Mouse (Mus musculus) cerebellum, adult 2 months (tissue): ENCODE results near the gene Atp8a1.

ENCODE experiments used
- CTCF ChIP-seq: fragments of 200-500 bp; IDR thresholded peaks from 2 replicates; pipeline ENCODE4 v1.5.1; 2011; ENCODE audit warnings: low read depth, mild to moderate bottlenecking, control low read depth, low read length, moderate library complexity, borderline replicate concordance; ENCODE audit not compliant: insufficient read depth
- POLR2A ChIP-seq: fragments of 200-500 bp; IDR thresholded peaks from 2 replicates; pipeline ENCODE4 v1.6.1; 2011; ENCODE audit warnings: low read length, control low read depth, borderline replicate concordance; ENCODE audit not compliant: insufficient read depth

DNA sequence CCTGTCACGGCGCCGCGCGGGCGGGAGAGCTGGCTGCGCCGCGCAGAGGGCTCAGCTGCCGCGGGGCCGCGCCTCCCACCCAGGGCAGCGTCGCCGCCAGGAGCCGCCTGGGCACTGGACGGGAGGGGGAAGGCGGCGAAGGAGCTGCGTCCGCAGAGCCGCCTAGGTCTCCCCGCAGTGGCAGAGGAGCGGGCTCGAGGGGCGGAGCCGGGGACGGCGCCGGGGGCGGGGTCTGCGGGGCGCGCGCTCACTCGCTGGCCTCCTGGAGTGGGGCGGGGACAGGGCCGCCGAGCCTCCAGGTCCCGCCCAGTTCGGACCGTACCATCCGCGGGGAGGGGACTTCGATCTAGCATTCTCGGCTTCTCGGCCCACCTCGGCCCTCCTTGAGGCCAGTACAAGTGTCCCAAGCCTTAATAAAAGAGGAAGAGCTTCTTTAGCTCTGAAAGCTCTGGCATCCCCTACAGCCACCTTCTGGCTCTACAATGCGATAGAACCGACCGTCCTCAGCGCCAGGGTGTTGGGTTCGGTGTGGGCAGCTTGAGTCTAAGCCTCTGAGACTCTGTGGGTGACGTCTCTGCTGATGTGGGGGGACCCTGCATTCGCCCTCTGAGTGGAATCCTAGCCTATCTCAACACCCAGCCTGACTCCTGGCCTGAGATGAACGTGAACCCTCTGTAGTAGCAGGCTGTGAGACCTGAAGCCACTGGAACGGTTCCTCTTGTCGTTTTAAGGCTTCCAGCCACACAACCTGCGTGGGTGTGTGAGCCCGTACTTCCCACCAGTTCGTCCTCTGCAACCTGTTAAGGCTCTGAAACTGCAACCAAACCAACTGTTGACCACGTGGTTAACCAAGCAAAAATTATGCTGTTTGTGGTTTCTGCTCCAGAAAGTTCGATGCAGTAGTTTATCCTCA, at the start of gene Atp8a1:
- TF ChIP-seq CTCF (no peak), POLR2A (peak; percentile 76)
